Mouse (Mus musculus): Measurements from ENCODE around the gene Usp44.

Gene Usp44

DNA sequence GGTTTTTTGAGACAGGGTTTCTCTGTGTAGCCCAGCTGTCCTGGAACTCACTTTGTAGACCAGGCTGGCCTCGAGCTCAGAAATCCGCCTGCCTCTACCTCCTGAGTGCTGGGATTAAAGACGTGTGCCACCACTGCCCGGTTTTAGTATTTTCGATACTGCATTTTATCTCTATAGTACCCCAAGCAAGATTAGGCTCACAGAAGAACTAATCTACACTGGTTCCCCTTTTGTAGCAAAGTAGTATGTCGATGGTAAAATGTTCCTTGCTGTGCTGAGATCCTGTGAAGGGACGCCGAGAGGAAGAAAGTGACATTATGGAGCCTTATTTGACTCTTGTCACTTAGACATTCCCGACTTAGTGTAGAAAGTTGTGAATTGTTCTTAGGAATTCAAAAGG is 23.8 kb downstream of the Usp44 start:
- DNase-seq = no peak

DNA sequence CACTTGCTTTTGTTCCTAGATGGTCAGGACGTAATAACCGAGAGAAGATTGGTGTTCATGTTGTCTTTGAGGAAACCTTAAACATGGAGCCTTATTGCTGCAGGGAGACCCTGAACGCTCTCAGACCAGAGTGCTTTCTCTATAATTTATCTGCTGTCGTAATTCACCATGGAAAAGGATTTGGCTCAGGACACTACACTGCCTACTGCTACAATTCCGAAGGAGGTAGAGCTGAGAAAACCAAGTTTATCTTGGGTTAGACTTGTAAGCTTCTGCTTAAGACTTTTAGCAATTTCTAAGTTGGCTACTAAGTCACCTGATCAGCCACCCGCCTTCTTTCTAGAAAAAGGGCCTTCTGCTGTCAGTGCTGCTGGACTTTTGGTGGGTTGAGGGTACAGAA is 24.7 kb downstream of the Usp44 start:
- DNase-seq = no peak

DNA sequence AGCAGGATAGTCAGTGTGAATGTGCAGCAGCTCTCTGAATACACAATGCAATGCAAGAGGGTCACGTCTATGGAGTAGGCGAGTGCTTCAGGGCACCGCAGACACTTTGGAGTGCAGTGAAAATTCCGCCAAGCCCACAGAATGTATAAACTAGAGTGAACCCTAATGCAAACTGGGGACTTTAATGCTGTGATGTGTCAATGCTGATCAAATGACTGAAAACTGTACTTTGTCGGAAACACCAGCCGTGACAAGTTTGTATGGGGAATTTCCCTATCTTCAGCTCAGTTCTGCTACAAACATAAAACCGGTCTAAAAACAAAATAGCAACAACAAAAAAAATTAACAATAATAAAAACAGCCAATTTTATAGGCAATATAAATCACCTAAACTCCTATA is 37.0 kb downstream of the Usp44 start:
- DNase-seq = no peak

DNA sequence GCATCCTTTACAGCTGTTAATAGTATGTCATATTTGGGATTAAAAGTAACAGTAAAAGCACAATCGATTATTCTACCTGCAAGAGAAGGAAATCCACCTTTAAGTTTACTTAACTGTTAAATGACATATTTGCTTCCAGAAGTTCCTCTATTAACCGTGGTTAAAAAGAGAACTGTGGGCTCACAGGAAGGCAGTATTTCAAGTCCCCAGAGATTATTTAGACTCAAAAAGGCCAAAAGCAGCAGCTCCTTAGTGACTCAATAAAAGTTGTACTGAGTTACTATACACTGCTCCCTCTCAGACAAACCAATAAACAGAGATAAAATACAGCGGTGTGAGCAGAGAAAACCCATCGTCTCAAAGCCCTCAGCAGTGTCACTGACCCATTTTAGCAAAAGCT is 37.5 kb downstream of the Usp44 start:
- DNase-seq = no peak

DNA sequence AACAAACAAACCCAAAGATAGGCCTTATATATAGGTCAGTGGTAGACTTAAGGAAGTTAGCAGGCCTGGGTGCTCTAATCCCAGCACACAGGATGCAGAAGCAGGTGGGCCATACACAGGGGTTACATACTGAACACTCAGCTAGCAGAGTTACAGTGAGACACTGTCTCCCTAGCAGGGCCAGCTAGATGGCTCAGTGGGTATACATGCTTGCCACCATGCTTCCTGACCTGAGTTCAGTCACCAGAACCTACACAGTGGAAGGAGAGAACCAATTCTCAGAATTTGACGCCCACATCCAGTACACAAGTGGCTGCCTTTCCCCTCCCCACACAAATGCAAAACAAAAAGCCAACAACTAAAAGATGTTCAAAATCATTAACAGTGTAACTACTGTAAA is 45.4 kb downstream of the Usp44 start:
- no peak for DNase-seq

DNA sequence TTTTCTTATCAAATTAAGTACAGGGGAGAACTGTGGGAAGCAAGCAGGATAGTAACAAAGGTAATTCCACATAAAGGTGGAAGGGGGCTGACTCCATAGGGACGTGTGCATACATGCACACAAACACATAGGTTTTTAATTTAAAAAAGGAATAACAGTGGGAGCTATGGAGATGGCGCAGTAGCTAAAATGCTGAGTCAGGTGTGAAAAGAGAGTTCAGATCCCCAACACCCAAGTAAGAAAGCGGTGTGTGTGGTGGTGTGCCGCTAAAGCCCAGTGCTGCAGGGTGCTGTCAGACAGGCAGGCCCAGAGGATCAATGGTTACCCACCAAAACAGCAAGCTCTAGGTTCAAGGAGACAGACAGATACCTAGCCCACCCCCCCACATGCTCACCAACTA is 47.4 kb downstream of the Usp44 start:
- no peak for DNase-seq

DNA sequence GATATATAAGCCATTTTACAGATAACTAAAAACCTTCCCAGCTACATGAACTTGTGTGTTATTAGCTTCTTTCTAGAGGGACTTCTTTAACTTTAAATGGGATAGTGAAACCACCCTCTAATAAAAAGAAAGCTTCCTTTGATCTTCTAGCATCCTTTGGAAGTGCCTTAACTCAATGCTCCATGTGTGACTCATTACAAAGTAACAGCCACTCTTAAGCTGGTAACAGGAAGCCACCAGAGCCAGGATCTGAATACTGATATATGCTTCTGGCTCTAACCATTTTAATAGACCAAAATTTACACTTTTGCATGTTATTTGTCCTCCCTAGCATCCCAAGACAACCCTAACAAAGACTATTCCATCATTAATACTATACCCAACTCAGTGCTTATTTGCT is 50.6 kb downstream of the Usp44 start:
- no peak for DNase-seq

DNA sequence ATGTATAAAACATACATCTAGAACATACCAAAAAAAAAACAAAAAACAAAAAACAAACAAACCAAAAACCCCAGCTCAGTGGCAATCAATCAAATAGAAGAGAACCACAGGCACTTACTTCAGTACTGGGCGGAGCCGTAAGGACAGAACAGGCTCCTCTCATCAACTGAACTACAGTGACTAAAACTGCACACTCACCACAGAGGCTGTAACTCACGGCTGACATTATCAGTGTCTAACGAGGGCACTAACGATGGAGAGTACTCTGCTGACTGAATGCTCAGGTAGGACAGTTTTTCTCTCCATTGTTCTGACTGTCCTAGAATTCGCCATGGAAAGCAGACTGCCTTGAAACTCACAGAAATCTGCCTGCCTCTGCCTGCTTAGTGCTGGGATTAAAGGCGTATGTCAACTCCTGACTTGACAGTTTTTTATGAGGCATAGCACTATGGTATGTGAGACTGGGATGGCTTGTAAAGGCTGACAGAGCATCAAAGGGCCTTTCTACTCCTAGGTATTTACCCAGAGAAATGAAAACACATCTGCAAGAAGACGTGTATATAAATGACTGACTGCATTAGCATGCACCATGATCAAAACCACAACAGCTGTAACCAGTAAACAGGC is 51.5 kb downstream of the Usp44 start:
- no peak for DNase-seq

DNA sequence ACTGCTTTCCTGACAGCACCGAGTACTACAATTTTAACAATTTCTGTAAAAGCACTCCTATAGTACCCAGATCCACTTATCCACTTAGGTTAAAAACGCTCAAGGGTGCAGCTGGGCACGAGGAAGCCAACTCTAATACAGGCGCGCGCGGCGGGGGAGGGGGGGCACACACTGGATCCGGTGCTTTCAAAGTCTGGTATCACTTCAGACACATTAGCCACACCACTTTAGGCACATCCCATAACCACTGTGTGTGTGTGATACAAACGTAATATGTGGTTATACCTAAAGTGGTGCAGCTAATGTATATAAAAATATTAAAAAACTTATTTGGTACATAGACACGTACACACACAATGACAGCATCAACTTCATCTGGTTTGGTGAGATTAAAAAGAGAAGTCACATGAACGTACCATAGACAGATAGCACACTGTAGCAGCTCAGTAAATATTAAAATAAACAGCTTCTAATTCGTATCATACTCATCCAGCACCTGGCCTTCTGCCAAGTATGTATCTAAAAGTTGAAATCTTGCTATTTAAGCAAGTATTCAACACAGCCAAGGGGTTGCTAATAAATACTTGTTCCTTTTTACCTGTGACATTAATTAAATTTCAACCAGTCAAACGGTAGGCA is 54.6 kb downstream of the Usp44 start:
- DNase-seq = no peak

DNA sequence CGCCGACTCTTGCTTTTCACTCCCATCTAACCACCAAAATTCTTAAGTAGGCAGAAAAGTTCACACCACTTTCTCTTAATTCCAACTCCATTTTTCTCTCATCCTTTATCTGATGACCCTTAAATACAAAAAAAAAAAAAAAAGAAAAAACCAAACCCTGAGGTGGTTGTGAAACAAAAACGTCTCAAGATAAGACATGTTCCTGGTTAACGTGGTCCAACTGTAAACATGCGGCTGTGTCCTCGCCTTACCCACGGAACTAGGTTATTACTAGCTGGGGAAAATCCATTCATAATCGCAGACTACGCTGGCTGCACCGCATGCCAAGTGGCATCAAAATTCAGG is 57.2 kb downstream of the Usp44 start:
- no peak for DNase-seq

DNA sequence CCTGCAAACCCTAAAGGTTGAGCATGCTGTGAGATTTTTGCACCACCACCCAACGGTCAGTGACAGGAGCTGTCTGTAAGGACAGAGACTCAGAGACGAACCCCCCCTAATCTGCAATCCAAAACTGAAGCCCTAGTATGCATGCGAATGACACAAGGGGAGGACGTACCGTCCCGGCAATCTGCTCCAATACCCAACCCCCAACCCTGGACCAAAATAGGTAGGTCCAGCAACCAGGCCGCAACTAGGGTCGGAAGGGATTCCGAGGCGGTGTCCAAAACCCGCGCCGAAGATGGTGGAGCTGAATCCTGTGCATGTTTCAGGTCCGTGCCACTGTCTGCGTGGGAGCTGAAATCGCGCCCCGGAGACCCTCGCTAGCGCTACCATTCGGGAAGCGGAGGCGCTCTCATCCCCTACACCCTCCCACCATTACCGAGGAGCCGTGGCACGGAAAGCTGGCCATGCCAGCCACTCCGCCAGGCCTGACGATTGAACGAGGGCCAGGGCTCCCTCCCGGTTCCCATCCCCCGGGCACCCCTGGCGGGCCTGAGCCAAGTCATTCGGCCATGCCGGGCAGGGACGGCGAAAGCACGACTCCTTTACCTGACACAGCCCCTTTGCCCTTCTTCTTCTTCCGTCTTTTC is 57.7 kb downstream of the Usp44 start:
- peak; percentile 16 for DNase-seq

DNA sequence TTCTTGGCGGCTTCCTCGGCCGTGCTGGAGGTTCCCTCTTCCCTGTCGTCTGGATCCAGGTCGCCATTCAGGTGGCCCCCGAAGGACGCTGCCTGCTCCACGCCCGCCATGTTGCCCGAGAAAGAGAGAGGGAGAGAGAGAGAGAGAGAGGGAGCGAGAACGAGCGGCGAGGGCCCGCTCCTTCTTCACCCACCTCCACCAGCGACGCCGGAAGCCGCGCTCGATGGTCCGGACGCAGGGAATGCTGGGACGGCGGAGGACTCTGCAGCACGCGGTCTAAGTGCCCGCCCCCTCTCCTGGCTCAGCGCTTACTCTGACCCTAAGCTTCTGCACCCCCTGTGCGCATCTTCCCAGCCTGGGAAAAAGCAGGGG is 58.2 kb downstream of the Usp44 start:
- DNase-seq = peak; percentile 85

DNA sequence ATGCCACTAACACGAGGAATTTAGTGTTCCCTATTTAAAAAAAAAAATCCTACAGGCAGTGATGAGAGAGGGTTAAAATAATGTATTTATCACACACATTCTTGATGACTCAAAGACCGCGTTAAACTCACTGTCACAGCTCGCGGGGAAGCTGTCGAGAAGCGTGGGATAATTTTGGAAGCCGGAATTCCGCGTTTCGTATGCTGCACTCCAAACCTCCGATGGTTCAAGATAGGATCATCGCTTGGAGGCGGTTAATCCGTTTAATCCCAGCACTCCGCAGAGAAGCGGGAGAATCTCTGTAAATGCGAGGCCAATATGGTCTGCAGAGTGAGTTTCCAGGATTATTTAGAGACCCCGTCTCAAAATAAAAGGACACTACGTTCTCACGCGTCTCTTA is 58.6 kb downstream of the Usp44 start:
- peak; percentile 42 for DNase-seq

DNA sequence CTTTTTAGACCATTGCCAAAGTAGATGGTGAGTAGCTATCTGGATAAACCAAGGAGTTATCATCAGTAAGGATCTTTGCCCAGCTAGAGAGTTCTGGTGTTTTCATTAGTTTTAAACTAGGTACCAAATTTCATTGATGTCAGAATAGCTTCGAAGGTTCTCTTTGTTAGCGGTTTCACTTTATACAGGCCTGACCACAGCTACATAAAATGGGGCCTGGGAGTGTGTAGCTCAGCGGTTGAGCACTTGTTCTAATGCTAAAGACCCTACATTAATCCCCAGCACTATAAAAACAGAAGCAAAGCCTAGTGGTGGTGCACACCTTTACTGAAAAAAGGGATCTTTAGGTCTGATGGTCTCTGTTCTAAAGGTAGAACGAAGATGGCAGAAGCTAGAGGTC is 59.2 kb downstream of the Usp44 start:
- DNase-seq = no peak

DNA sequence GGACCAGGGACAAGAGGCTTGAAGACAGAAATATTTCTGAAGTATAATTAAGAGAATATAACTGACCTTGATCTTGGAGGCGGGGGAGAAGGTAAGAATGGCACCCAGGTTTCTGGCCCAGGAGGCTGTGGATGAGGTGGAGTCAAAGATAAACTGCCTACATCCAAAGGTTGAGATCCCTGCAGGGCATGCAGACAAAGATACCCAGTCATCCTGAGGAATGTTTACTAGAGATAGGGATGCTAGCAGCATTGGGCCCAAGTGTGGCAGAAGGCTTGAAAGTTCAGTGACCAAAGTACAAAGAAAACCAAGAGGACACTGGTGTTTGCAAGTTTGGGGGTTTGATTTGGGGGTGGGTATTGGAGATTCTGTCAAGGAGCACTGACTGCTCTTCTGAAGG is 59.7 kb downstream of the Usp44 start:
- no peak for DNase-seq

DNA sequence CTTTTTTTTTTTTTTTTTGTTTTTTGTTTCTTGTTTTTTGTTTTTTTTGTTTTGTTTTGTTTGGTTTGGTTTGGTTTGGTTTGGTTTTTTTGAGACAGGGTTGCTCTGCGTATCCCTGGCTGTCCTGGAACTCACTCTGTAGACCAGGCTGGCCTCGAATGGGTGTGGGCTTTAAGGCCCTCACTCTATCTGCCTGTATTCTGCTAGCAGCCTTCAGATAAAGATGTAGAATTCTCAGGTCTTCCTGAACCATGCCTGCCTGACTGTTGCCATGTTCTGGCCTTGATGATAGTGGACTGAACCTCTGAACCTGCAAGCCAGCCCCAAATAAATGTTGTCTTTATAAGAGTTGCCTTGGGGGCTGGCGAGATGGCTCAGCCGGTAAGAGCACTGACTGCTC is 61.2 kb downstream of the Usp44 start:
- DNase-seq = no peak

DNA sequence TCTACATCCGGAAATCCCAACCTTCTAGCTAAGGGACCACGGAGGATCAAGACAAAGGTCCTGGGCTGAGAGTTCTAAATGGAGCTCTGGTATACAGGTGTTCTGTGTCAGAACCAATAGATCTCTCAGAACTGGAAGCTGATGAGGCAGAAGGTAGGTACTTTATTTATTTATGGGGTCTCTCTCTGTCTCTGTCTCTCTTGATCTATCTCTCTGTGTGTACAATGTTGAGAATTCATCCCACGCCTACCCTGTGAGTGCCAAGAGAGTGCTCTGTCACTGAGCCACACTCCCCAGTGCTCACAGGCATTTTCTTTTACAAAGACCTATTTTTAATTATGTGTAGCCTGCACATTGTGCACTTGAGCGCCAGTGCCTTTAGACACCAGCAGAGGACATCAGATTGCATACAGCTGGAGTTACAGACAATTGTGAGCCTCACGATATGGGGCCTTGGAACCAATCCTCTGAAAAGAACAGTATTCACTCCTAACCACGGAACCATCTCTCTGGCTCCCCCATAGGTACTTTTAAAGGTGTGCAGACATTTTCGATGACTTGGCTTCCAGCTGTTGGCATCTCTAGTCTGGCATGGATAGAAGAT is 65.8 kb downstream of the Usp44 start, which contains the start of gene Metap2:
Metap2 (minus strand) TSS at position 51 of the 604 bp plus-strand sequence.
- no peak for DNase-seq

DNA sequence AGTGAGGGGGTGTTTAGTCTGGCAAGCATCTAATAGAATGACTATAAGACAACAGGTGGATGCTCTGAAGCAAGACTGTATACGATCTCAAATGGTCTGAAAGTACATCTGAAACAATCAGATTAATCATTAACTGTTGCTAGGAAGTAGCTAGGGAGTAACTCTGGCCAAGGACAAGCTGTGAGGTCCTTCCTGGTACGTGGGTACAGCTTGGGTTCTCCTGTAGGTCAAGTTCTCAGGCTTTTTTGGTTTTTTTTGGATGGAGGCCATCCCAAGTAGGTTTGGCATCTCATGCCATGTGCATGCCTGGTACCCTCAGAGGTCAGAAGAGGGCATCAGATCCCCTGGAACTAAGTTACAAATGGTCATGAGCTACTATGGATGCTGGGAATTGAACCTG is 67.9 kb downstream of the Usp44 start:
- DNase-seq = no peak

DNA sequence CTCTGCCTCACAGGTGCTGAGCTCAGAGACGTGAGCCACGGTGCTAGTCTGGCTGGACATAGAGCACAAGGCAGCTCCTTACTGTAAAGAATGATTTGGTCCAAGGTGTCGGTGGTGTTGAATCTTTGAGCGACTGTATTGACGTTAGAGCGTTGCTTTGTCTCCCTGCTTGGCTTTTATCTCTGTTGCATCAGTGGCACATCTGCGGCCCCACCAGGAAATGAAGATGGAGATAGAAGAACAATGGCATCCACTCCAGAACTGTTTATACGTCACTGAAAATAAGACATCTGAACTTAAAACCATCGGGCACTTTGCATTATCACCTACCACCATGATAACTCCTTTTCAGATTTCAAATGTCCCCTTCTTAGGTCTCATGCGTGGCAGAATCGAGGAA is 68.6 kb downstream of the Usp44 start:
- no peak for DNase-seq

DNA sequence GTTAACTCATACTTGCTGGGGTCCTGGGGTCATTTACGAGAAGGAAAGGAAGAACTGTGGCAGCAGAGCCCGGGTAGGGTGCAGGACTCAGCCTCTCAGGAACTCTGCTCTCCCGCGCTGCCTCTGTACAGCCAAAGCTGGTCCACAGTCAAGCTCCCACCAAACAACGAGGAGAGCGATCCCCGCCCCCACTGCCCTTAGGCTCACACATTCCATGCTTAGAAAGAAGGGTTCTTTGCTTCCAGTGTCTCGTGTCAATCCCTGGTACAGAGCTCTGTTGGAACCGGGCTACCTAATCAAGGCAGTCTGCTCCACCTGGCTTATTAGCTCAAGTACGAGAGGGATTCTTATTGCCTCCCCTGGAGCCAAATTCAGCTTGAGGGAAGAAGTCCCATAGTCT is 76.0 kb downstream of the Usp44 start:
- no peak for DNase-seq
